Mouse (Mus musculus) kidney, postnatal 10 days (tissue): Measurements from ENCODE around the gene Tspan14.

Source experiments
- DNase-seq: peaks from one replicate; pipeline ENCODE4 v3.0.0; 2021; ENCODE audit warnings: mixed read lengths

The Tspan14 gene

DNA sequence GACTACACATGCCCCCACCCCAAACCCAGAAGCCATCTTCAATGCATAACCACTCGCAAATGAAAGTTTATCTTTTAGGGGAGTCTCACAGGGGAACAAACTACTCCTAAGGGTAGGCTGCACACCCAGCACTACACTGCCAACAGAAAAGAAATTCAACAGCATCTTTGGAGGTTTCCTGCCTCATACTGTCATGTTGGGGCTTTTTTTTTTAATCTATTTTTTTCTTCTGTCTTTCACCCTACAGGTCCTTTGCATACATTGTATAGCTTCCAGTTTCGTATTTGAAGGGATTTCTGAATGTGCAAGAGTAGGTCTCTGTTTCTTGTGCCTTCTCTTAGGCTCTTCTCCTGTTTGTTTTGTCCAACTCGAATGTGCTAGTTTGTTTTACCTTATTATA lies 14.3 kb downstream of the Tspan14 start:
- DNase-seq: no peak

DNA sequence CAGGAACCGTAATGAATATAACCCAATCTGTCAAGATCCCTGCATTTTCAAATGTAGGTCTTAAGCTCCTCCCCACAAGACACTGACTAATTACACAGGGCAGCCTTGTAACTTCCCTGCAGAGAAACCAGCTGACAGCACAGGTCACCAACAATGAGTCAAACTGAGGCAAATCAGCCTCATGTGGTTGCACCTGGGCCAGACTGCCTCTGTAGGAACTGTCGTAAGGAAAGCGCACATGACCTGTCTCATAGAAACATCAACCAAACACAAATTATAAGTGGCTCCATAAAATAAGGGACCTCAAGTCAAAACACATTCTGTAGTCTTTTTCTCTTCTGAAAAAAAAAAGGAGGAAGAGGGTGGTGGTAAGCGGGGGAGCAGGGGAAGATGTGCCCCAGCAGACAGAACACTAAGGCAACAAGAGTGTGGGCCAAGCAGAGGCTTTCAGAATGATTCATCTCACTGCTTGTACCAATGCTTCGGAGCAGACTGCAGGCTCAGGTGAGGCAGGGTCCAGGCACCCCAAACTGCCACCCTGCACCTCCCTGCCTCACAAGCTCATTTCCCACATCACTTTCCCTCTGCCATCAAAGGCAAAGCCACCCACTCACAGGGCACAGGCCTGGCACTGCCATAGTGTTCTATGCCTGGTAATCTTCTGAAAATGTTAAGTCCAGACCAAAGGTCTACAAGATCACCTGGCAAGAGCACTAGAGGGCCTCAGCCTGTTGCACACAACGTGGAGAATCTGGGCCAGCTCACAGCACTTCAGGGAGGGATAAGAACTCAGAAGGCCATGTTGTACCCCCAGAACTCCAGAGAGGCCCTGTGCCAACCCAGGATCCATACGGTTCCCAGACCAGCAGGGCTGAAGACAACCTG lies 16.6 kb downstream of the Tspan14 start:
- DNase-seq: no peak

DNA sequence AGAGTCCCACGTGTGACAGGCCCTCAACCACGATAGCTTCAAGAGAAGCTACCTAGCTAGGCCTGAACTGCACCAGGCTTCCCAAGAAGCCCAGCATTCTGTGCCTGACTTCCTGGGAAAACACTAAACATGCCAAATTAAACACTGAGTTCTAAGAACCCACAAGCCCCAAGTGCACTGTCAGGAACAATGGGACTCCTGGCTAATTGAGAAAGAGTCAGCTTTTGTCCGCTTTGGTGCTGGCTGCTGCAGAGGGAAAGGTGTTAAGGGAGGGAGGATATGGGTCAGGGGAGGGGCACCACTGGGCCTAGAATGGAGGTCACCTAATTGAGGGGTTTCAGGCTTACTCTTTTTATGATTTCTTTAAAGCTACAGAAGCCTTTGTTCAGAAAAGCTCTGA lies 17.6 kb downstream of the Tspan14 start:
- no peak for DNase-seq

GRCm38 (mm10) chr14:40948522-40948921 lies 18.1 kb downstream of the Tspan14 start:
- DNase-seq: no peak

- peak; percentile 63 for DNase-seq
These were observed 18.9 kb downstream of the Tspan14 start for GRCm38 (mm10) chr14:40947431-40948394.

GRCm38 (mm10) chr14:40943802-40944201 lies 22.8 kb downstream of the Tspan14 start:
- no peak for DNase-seq

- no peak for DNase-seq
These were observed 24.2 kb downstream of the Tspan14 start for GRCm38 (mm10) chr14:40942429-40942828.

DNA sequence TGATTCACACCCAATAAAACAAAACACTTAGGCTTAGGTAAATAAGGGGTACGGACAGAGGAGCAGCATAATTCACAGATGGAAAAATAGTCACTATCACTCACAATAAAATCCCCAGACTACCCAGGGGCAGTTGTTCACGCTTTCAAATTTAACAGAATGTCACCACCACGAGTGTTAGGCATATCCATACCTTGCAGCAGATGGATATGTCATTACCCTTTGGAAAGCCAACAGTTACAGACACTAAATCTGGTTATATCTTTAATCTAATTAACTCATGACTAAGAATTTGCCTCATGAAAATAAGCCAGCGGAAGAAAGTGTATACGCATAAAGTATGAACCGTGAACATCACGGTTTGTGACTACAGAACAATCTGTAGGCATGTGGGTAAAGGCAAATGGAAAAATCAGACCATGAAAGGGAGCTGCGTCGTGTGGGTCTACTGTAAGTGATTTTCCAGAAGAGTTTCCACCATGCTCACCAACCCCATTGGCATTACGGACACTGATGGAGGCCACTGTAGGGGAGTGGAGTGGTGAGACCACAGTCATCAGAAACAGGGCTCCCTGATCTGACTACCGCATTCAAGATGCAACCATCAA lies 28.1 kb downstream of the Tspan14 start:
- DNase-seq: no peak

- peak; percentile 5 for DNase-seq
These were observed 29.6 kb downstream of the Tspan14 start for GRCm38 (mm10) chr14:40937052-40937451.

DNA sequence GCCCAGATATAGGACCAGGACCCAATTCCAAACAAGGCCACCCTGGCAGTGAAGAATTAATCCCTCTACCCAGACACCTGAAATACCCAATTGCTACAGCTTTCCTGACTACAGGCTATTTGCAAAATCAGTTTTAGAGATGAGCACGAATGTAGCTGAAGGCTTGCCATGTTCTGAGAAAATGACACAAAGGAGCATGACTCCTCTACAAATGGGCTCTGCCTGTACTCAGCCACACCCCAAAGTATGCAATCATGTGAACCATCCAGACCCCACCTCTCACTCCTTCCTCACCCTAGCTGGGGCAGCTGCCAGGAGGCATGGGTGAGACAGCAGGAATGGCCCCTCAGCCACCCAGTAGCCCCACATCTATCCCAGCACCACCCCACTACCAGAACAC lies 31.1 kb downstream of the Tspan14 start:
- DNase-seq: peak; percentile 6

GRCm38 (mm10) chr14:40935054-40935453 lies 31.6 kb downstream of the Tspan14 start:
- peak; percentile 9 for DNase-seq

DNA sequence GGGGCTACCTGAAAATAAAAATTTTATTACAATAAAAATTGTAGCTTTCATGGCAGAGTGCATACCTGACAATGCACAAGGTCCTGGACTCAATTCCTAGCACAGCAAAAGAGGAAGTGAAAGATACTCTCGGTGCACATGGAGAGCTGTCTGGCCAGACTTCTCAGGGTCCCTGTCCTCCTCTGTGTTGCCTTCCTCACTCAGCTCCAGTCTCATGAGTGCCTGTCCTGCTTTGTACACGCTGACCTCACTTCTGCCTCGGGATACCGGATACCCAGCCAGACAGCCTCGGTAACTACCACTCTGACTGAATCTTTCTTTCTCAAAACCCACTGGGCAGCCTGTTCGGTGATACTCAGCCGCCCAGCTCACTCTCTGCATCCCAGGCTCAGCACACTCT lies 33.3 kb downstream of the Tspan14 start:
- peak; percentile 24 for DNase-seq

DNA sequence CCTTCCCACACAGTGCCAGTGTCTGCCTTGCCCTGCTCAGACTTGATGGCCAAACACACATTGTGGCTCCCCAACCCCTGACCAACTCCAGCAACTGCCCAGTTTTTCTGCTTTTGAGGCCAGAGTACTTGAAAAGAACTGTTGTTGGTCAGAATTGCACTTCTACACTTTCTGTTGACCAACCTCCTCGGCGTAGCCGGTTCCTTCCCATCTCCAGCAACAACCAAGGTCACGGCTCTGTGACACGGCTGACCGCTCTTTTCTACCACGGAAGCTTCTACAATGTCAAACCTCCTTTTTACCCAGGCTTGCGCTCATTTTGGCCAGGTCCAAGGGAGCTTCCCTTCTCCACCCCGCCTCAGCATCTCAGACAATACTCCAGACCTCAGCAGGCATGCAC lies 34.4 kb downstream of the Tspan14 start:
- DNase-seq: peak; percentile 57

DNA sequence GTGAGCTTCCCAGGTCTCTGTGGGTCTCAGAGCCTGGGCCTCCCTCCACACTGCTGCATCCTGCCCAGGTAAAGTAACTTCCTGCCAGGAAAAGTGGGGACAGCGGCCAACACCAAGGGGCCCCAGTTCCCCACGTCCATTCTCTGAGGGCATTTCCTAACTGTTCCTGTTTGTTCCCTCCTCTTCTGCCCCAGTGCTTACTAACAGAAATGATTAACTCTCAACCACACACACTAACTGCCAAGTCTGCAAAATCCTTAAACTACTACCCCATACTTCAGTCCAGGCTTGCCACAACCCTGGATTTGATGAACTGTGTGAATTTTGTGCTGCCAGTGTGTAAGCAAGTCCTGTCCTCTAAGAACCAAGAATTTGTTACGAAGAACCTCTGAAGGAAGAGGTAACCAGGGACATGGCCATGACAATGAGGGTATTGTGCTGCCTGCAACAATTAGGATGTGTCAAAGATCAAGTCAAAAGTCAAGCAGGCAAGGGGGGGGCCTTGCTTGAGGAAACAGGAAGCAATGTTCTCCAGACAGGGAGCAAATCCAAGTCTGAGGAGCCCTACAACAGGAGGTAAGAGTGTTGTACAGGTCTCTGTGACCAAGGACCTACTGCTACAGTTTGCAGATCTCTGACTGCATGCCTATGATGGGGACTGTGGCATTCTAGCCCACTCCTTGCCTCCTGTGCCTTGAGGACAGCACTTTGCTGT lies 35.3 kb downstream of the Tspan14 start:
- DNase-seq: peak; percentile 69

- no peak for DNase-seq
These were observed 36.7 kb downstream of the Tspan14 start for GRCm38 (mm10) chr14:40929943-40930342.

- peak; percentile 18 for DNase-seq
These were observed 37.7 kb downstream of the Tspan14 start for GRCm38 (mm10) chr14:40928897-40929296.

GRCm38 (mm10) chr14:40927041-40927440 lies 39.6 kb downstream of the Tspan14 start:
- peak; percentile 54 for DNase-seq

DNA sequence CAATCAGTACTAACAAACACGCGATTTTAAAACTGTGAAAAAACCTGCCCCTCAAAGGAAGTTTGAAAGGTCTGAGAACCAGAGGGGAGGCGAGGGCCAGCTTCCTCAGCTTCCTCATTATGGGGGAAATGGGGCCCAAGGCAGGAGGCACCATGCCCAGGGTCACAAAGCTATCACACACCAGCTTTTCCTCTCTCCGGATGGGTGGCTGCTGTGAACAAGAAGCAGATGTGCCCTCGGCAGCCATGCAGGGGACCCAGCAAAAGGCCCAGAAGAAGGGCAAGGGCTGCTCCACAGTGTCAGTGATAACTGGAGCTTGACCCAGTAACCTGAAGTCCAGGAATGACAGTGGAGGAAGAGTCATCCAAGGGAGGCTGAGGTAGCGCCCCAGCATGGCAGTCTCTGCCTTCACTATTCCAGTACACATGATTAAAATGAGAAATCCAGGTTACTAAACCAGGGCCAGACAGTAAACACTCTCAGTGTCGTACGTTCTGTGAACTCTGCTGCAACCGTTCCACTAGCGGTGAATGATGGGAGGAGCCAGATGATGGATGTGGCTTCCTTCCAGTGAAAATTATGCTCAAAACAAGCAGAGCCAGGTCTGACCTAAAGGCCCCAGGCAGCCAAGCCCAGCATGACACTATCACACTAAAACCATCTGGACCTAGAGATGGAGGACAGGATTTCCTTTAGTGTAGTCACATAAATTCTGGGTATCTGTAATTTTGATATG lies 42.1 kb downstream of the Tspan14 start:
- peak; percentile 65 for DNase-seq

GRCm38 (mm10) chr14:40921241-40921640 lies 45.4 kb downstream of the Tspan14 start:
- DNase-seq: no peak

- DNase-seq: no peak
These were observed 47.1 kb downstream of the Tspan14 start for GRCm38 (mm10) chr14:40919521-40919920.

GRCm38 (mm10) chr14:40918477-40918876 lies 48.1 kb downstream of the Tspan14 start:
- no peak for DNase-seq

DNA sequence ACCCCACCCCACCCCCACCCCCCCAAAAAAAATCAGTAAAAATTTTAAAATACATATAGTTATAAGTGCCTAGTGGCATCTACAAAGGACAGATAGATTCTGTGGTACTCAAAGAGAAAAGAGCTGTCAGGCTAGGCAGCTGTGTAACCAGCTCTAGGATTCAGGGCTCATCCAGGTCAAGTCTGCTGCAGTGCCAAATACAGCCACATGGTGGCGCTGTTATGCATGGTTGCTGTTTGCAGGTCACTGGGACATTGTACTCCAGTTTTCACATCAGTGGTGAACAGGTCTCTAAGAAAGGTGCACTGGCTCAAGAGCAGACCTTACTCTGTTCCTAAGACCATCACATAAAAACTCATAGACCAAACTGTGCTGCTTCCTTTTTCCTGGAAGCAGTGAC lies 49.0 kb downstream of the Tspan14 start:
- DNase-seq: peak; percentile 96
